Mouse (Mus musculus) midbrain, embryonic 14.5 days (tissue): ENCODE data around the gene Fnbp4. TPM values are rescaled to one million over a fixed set of nuclear protein-coding genes. Genes with fewer than 3 reads are reported as not detected.

Experiments
- ATAC-seq: fragments of 200-750 bp; cut with Nextera tagmentation; 2 replicates; pipeline ENCODE4 v1.8.0; 2017; ENCODE audit warnings: moderate number of reproducible peaks, moderate library complexity; ENCODE audit not compliant: low FRiP score, low TSS enrichment
- DNase-seq: peaks from one replicate; pipeline ENCODE4 v3.0.0-alpha.2; 2015
- H3K27ac ChIP-seq: fragments of 300-500 bp; sonication (generic); replicated peaks from 2 replicates; pipeline ENCODE4 v1.5.1; 2014; ENCODE audit warnings: mild to moderate bottlenecking, low read depth, low read length, moderate library complexity
- H3K27me3 ChIP-seq: fragments of 300-500 bp; sonication (generic); 2 replicates; pipeline ENCODE4 v1.6.1; 2014; ENCODE audit warnings: low read length, control low read depth, mixed read lengths; ENCODE audit not compliant: control insufficient read depth, insufficient read depth
- H3K36me3 ChIP-seq: fragments of 300-500 bp; sonication (generic); 2 replicates; pipeline ENCODE4 v1.6.1; 2014; ENCODE audit warnings: low read length, control low read depth; ENCODE audit not compliant: control insufficient read depth, insufficient read depth
- H3K4me1 ChIP-seq: fragments of 300-500 bp; sonication (generic); 2 replicates; pipeline ENCODE4 v1.6.1; 2014; ENCODE audit warnings: mild to moderate bottlenecking, antibody characterized with exemption, low read length, control low read depth; ENCODE audit not compliant: control insufficient read depth, insufficient read depth
- H3K4me2 ChIP-seq: fragments of 300-500 bp; sonication (generic); 2 replicates; pipeline ENCODE4 v1.6.1; 2014; ENCODE audit warnings: mild to moderate bottlenecking, low read length, moderate library complexity
- H3K4me3 ChIP-seq: fragments of 300-500 bp; sonication (generic); replicated peaks from 2 replicates; pipeline ENCODE4 v1.5.1; 2014; ENCODE audit warnings: low read depth, low read length
- H3K9ac ChIP-seq: fragments of 300-500 bp; sonication (generic); replicated peaks from 2 replicates; pipeline ENCODE4 v1.6.1; 2014; ENCODE audit warnings: mild to moderate bottlenecking, low read length, moderate library complexity
- H3K9me3 ChIP-seq: fragments of 300-500 bp; sonication (generic); 2 replicates; pipeline ENCODE4 v1.6.1; 2016; ENCODE audit warnings: low read length, control low read depth, mixed read lengths; ENCODE audit not compliant: control insufficient read depth
- WGBS: fragments of 180-500 bp; shearing (Covaris S2); extraction: QIAGEN DNeasy Blood & Tissue Kit; methylation state at CpG from one replicate; pipeline ENCODE4 v1.1.7; 2014; 5-methylcytosine and 5-hydroxymethylcytosine counted together
- polyA plus RNA-seq: library from polyadenylated mRNA; unstranded; fragments of >200 nt; fragmentation: Nextera tagmentation; extraction: Ambion mirVana; gene quantifications from 2 replicates; pipeline ENCODE4 v1.2.1, GENCODE M21; 2014

Fnbp4 gene
- polyA plus RNA-seq: 86.3 and 113 TPM in 2 replicates

DNA sequence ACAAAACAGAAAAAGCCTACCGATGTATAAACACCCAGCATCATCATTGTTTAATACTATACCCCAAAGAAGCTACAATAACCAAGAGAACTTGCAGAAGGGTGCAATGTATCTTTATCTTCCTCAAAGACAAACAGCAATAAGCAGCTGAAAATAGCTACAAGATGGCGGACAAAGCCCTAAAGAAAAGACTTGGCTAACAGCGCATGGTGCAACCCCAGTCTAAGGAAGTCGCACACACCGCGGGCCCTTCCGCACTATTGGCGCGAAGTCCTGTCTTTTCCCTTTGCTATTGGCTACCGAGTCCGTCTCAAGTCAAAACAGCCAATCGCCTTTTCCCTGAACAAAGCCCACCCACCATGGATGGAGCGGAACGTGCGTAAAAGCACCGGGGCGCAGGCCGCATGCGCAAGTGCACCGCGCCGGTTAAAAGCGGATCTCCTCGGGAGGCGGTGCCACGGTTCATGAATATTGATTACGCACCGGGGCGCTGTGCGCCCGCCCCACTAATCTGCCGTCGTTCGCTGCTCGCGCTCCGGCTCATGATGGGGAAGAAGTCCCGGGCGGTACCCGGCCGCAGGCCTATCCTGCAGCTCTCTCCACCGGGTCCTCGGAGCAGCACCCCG is at the start of gene Fnbp4:
TSS of gene Fnbp4 (plus strand) at position 318 of the 626 bp plus-strand sequence.
- Histone ChIP-seq H3K27me3 (no peaks in the 10 kb centered on the region), H3K4me3 (peak within 1 kb of the TSS; percentile 96), H3K4me1 (peaks cover 18% of the 10 kb centered on the region), H3K36me3 (peaks cover 10% of the 10 kb centered on the region), H3K4me2 (peak within 1 kb of the TSS; percentile 89), H3K9ac (peak within 1 kb of the TSS; percentile 97), H3K27ac (peak within 1 kb of the TSS; percentile 98), H3K9me3 (no peaks in the 10 kb centered on the region)
- DNase-seq (peak; percentile 99), ATAC-seq (peak; percentile 99)
- under 1% methylated on average over 44 of the region's 44 CpGs for WGBS

DNA sequence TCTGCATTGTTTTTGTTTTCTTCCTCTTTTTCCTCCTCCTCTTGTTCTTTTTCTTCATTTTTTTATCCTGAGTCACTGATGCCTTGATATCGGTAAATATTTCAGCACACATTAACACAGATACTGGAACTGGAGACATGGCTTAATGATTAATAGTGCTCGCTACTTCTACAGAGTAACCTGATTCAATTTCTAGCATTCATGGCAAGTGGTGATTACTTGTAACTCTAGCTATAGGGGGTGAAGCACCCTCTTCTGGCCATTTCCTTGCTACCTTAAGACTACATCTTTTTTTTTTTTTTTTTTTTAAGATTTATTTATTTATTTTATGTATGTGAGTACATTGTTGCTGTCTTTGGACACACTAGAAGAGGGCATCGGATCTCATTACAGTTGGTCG is 44.2 kb upstream of the Fnbp4 start:
- WGBS: 98% methylated on average over 4 of the region's 4 CpGs
- H3K36me3 ChIP-seq: peaks cover 97% of the 10 kb centered on the region
- H3K9me3 ChIP-seq: no peaks in the 10 kb centered on the region
- H3K4me1 ChIP-seq: no peaks in the 10 kb centered on the region
- ATAC-seq (no peak), DNase-seq (peak; percentile 9)
- H3K9ac ChIP-seq: no peak overlapping the region
- no peak overlapping the region for H3K27ac ChIP-seq
- H3K27me3 ChIP-seq: no peaks in the 10 kb centered on the region
- no peak overlapping the region for H3K4me3 ChIP-seq
- no peak overlapping the region for H3K4me2 ChIP-seq

DNA sequence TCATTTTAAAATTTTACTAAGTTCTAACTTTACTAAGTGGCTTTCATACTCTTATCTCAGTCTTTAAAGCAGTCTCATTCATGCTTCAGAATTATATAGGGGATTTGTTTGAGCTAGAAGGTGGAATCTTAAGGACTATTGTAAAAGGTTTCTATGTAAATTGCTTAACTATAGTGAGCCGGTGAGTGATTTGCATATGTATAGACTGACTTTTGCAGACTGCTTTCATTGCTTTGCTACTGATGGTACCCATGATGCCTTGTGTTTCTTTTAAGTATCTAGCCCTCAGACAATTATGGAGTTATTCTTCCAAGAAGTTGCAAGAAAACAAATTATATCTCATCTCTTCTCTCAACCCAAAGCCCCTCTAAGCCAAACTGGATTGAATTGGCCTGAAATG is 36.6 kb upstream of the Fnbp4 start:
- Histone ChIP-seq H3K36me3 (peaks cover 96% of the 10 kb centered on the region), H3K4me2 (no peak overlapping the region), H3K4me3 (no peak overlapping the region), H3K4me1 (no peaks in the 10 kb centered on the region), H3K27ac (no peak overlapping the region), H3K27me3 (no peaks in the 10 kb centered on the region), H3K9me3 (no peaks in the 10 kb centered on the region), H3K9ac (no peak overlapping the region)
- WGBS: 5% methylated on average over 1 of the region's 1 CpGs
- no peak for DNase-seq
- no peak for ATAC-seq

DNA sequence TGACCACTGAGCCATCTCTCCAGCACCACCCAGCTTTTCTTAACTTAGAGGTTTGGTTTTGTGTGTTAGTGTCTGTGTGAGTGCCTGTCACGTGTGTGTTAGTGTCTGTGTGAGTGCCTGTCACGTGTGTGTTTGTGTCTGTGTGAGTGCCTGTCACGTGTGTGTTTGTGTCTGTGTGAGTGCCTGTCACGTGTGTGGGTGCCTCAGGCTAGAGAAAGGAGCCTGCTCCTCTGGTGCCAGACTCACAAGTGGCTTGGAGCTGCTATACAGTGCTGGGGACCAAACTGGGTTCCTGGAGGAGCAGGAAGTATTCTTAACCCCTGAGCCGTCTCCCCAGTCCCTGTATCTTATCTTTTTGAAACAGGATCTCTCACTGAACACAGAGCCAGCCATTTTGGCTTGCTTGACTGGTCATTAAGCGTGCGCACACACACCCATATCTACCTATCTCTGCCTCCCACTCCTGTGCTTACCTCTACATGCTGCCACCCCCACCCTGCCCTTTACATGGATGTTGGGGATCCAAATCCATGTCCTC is 29.5 kb upstream of the Fnbp4 start:
- Histone ChIP-seq H3K4me2 (no peak overlapping the region), H3K4me3 (no peak overlapping the region), H3K9ac (no peak overlapping the region), H3K27me3 (no peaks in the 10 kb centered on the region), H3K9me3 (no peaks in the 10 kb centered on the region), H3K27ac (no peak overlapping the region), H3K4me1 (no peaks in the 10 kb centered on the region), H3K36me3 (peaks cover 87% of the 10 kb centered on the region)
- ATAC-seq (no peak), DNase-seq (no peak)
- WGBS: 95% methylated on average over 7 of the region's 7 CpGs

DNA sequence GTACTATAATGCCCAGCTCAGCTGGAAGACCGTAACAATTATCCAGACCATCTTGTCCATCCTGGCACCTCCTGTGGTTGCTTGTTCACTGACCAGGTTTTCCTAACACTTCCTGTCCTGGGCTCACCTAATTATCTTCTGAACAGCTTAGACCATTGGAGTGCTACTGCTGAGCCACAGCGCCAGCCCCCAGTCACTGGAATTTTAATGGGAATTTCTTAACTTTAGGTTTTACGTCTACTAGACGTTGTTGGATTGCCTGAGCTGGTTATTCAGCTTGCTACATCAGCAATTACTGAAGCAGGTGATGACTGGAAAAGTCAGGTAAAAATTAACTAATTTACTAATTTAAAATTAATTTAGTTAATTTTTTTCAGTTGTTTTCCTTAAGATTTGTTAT is 27.8 kb upstream of the Fnbp4 start:
- Histone ChIP-seq H3K27me3 (no peaks in the 10 kb centered on the region), H3K27ac (no peak overlapping the region), H3K9ac (no peak overlapping the region), H3K4me3 (no peak overlapping the region), H3K4me2 (no peak overlapping the region), H3K36me3 (peaks cover 86% of the 10 kb centered on the region), H3K9me3 (no peaks in the 10 kb centered on the region), H3K4me1 (no peaks in the 10 kb centered on the region)
- DNase-seq: no peak
- WGBS: 93% methylated on average over 4 of the region's 4 CpGs
- no peak for ATAC-seq

DNA sequence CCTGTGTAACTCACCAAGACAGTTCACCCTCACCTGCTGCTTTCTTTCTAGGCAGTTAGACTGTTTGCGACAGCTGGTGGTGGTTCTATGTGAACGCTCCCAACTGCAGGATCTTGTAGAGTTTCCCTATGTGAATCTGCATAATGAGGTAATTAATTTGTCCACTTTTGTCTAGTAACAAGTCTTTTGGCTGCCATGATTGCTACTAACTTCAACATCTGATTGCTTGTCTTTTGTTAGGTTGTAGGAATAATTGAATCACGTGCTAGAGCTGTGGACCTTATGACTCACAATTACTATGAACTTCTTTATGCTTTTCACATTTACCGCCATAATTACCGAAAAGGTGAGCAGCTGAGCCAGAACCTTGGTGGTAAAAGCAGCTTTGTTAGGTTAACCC is 27.2 kb upstream of the Fnbp4 start:
- Histone ChIP-seq H3K36me3 (peaks cover 86% of the 10 kb centered on the region), H3K27ac (no peak overlapping the region), H3K9ac (no peak overlapping the region), H3K4me3 (no peak overlapping the region), H3K27me3 (no peaks in the 10 kb centered on the region), H3K4me1 (no peaks in the 10 kb centered on the region), H3K4me2 (no peak overlapping the region), H3K9me3 (no peaks in the 10 kb centered on the region)
- ATAC-seq: no peak
- no peak for DNase-seq
- 92% methylated on average over 5 of the region's 5 CpGs for WGBS

DNA sequence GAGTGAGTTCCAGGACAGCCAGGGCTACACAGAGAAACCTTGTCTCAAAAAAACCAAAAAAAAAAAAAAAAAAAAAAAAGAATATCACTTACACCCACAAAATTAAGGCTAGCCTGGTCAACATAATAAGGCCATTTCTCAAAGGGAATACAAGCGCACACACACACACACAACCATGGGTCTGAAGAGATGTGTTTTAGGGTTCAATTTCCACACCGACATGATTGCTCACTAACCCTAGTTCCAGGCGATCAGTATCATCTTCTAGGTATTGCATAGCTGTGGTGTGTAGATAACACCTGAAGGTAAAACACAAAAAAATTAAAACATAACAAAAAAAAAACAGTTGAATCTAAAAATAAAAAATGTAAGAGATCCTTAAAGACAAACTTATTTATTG is 18.4 kb upstream of the Fnbp4 start:
- Histone ChIP-seq H3K36me3 (peaks cover 84% of the 10 kb centered on the region), H3K9ac (no peak overlapping the region)
- 95% methylated on average over 3 of the region's 3 CpGs for WGBS

DNA sequence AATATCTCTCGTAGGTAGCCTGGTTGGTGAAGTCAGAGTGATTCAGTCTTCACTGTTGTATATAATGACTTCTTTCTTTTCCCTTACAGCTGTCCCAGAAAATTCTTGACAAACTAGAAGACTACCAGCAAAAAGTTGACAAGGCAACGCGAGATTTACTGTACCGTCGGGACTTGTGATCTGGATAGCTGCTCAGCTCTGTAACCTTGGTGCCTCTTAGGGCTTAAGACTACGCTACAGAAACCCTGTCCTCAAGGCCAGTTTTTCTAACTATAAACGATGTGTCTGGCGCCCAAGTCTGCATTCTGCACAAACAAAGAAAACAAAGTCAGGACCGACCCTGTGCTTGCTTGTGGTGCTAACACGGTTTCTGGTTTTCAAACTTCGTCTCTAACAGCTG is 9.8 kb upstream of the Fnbp4 start:
- no peaks in the 10 kb centered on the region for H3K9me3 ChIP-seq
- no peak overlapping the region for H3K9ac ChIP-seq
- no peak overlapping the region for H3K4me2 ChIP-seq
- peaks cover 74% of the 10 kb centered on the region for H3K36me3 ChIP-seq
- H3K4me1 ChIP-seq: no peaks in the 10 kb centered on the region
- no peak for DNase-seq
- ATAC-seq: no peak
- 96% methylated on average over 11 of the region's 11 CpGs for WGBS
- no peak overlapping the region for H3K27ac ChIP-seq
- H3K27me3 ChIP-seq: no peaks in the 10 kb centered on the region
- no peak overlapping the region for H3K4me3 ChIP-seq

More for the DNA sequence above, 18.4 kb upstream of the Fnbp4 start:
- no peaks in the 10 kb centered on the region for H3K27me3 ChIP-seq
- no peak for ATAC-seq
- H3K9me3 ChIP-seq: no peaks in the 10 kb centered on the region
- no peak overlapping the region for H3K4me2 ChIP-seq
- H3K27ac ChIP-seq: no peak overlapping the region
- H3K4me3 ChIP-seq: no peak overlapping the region
- H3K4me1 ChIP-seq: no peaks in the 10 kb centered on the region
- DNase-seq: no peak

DNA sequence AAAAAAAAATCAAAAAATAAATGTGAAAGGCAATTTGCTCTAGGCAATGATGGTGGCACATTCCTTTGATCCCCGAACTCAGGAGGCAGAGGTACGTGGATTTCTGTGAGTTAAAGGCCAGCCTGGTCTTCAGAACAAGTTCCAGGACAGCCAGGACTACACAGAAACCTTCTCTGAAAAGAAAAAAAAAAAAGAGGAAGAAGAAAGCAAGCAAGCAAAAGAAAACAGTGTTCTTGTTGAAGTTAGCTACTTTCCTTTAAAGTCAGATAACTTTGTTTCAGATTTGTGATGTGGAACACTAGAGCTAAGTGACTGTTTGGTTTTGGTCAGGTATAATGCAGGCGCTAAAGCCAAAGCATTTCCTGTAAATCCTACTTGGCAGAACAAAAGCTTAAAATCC is 6.4 kb upstream of the Fnbp4 start:
- H3K4me1 ChIP-seq: no peaks in the 10 kb centered on the region
- no peak overlapping the region for H3K4me3 ChIP-seq
- H3K27ac ChIP-seq: no peak overlapping the region
- no peak for DNase-seq
- H3K27me3 ChIP-seq: no peaks in the 10 kb centered on the region
- H3K9me3 ChIP-seq: no peaks in the 10 kb centered on the region
- WGBS: 92% methylated on average over 3 of the region's 3 CpGs
- peaks cover 41% of the 10 kb centered on the region for H3K36me3 ChIP-seq
- no peak overlapping the region for H3K9ac ChIP-seq
- ATAC-seq: no peak
- H3K4me2 ChIP-seq: no peak overlapping the region
